Mouse (Mus musculus): ENCODE data around the gene Nat8f3. TPM values are rescaled to one million over a fixed set of nuclear protein-coding genes. Genes with fewer than 3 reads are reported as not detected.

The Nat8f3 gene
- 0.05 TPM in 1 of 2 replicates, not detected in the other for polyA plus RNA-seq (2012; rRNA removed)

DNA sequence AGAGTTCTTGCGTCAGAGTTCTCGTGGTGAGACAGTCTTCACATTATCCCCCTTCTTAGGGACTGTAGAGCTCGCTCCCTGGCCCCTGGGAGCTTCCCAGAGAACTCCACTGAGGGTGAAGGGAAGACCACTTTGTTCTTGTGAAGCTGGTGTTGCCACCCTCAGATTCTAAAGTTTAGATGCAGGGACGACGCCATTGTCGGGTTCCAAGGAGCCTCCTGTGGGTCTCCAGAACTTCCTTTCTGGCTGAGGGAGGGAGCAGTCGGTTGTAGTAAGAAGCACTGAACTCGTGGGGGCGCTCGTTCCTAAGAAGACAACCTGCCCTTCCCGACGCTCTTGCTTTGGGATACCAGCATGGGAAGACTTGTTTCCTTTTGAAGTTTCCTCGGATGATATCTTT lies at the start of gene Nat8f3:
Gene Nat8f3, minus strand, starts transcription at position 223 of the 400 bp plus-strand sequence.

DNA sequence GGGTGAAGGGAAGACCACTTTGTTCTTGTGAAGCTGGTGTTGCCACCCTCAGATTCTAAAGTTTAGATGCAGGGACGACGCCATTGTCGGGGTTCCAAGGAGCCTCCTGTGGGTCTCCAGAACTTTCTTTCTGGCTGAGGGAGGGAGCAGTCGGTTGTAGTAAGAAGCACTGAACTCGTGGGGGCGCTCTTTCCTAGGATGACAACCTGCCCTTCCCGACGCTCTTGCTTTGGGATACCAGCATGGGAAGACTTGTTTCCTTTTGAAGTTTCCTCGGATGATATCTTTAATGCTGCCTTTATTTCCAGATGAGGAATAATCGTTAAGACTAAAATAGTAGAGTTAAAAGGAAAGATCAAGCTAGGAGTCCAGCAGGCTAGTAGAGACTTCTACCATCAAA lies 52.4 kb downstream of the Nat8f3 start, which contains the start of gene Nat8f7:
Gene Nat8f7, minus strand, starts transcription at position 101 of the 400 bp plus-strand sequence.

Other genes with a start within 250 kb of the Nat8f3 start
- gene Alms1, start 178.2 kb downstream of the Nat8f3 start, polyA plus RNA-seq (2012; rRNA removed), result 6.1 and 6.5 TPM in 2 replicates
- not detected in 2 replicates for gene Nat8f7, start 52.5 kb downstream of the Nat8f3 start, polyA plus RNA-seq (2012; rRNA removed)
- gene Nat8f6, start 55.2 kb upstream of the Nat8f3 start, polyA plus RNA-seq (2012; rRNA removed), result not detected in 2 replicates
- 0.09 TPM in 1 of 2 replicates, not detected in the other for gene Nat8f5, start 55.2 kb upstream of the Nat8f3 start, polyA plus RNA-seq (2012; rRNA removed)
- not detected in 2 replicates for gene Nat8, start 66.3 kb upstream of the Nat8f3 start, polyA plus RNA-seq (2012; rRNA removed)
- 0.05 and 0.07 TPM in 2 replicates for gene Nat8f2, start 103.4 kb upstream of the Nat8f3 start, polyA plus RNA-seq (2012; rRNA removed)
- gene Nat8f4, start 139.1 kb upstream of the Nat8f3 start, polyA plus RNA-seq (2012; rRNA removed), result 3.7 and 4.4 TPM in 2 replicates
- gene Tprkb, start 146.1 kb upstream of the Nat8f3 start, polyA plus RNA-seq (2012; rRNA removed), result 34.3 and 34.4 TPM in 2 replicates
- gene Nat8f1, start 149.9 kb upstream of the Nat8f3 start, polyA plus RNA-seq (2012; rRNA removed), result 15.1 and 15.3 TPM in 2 replicates
- gene Dusp11, start 195.9 kb upstream of the Nat8f3 start, polyA plus RNA-seq (2012; rRNA removed), result 145 and 163 TPM in 2 replicates